Mouse (Mus musculus): ENCODE measurements around the gene Impdh1. TPM values are rescaled to one million over a fixed set of nuclear protein-coding genes. Genes with fewer than 3 reads are reported as not detected.

The Impdh1 gene
- 15.0 and 15.6 TPM in 2 replicates for polyA plus RNA-seq (2012; rRNA removed)

DNA sequence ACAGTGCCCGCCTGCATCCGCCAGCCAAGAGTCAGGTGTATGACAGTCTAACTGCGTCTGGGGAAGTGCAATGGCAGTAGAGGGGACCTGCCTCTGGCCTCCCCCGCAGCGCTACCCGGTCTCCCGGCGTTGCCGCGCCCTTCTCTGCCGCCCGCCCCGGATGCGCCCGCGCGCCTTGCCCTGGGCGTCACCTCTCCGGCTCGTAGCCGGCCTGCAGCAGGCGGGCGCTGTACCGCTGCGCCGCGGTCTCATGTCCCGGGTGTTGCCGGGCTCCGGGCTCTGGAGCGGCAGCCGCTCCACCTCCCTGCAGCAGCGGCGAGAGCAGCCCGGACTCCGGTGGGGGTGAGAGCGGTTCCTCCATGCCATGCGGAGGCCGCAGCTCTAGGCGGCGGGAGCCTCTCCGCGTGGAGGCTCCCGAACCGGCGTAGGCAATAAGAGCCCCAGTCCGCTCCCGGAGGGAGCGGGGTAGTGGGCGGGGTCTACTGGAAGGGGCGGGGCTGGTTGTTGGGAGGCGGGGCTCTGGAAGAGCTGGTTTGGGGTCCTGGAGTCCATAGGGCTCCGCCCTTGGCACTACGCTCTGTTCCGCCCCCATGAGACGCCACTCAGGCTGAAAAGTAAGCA, at the start of gene Impdh1:
TSS of gene Impdh1 (minus strand) at position 484 of the 621 bp plus-strand sequence.
- H3K27me3 ChIP-seq (ENCODE audit: control insufficient read depth, insufficient read depth, low read length), result no peaks in the 10 kb centered on the region
- TF ChIP-seq CTCF (IDR thresholded peaks at IDR 0.05; ENCODE audit: extremely low read depth, insufficient read length, insufficient replicate concordance, low read depth, low read length) (no peak), POLR2A (IDR thresholded peaks at IDR 0.05; ENCODE audit: low read depth, low read length) (no peak)
- H3K4me3 ChIP-seq (ENCODE audit: low read depth, low read length), result peak within 1 kb of the TSS; percentile 74
- no peaks in the 10 kb centered on the region for H3K36me3 ChIP-seq (ENCODE audit: control insufficient read depth, insufficient read depth, low read length)
- no peak within 1 kb of the TSS for H3K27ac ChIP-seq (ENCODE audit: insufficient read depth, low read depth, low read length)
- WGBS, result under 1% methylated on average over 56 of the region's 56 CpGs
- H3K4me1 ChIP-seq (ENCODE audit: control insufficient read depth, insufficient read depth, insufficient read length, low read length), result peaks cover 8% of the 10 kb centered on the region

- H3K4me1 ChIP-seq (ENCODE audit: control insufficient read depth, insufficient read depth, insufficient read length, low read length), result no peaks in the 10 kb centered on the region
- no peaks in the 10 kb centered on the region for H3K36me3 ChIP-seq (ENCODE audit: control insufficient read depth, insufficient read depth, low read length)
- 68% methylated on average over 3 of the region's 3 CpGs for WGBS
- no peaks in the 10 kb centered on the region for H3K27me3 ChIP-seq (ENCODE audit: control insufficient read depth, insufficient read depth, low read length)
- H3K4me3 ChIP-seq (ENCODE audit: low read depth, low read length), result no peak overlapping the region
- no peak overlapping the region for H3K27ac ChIP-seq (ENCODE audit: insufficient read depth, low read depth, low read length)
- TF ChIP-seq CTCF (IDR thresholded peaks at IDR 0.05; ENCODE audit: extremely low read depth, insufficient read length, insufficient replicate concordance, low read depth, low read length), result no peak
- no peak for TF ChIP-seq POLR2A (IDR thresholded peaks at IDR 0.05; ENCODE audit: low read depth, low read length)
Measured at GRCm38 (mm10) chr6:29264456-29264781, 48.3 kb upstream of the Impdh1 start.

GRCm38 (mm10) chr6:29263650-29264455, 47.7 kb upstream of the Impdh1 start:
- Histone ChIP-seq H3K36me3 (ENCODE audit: control insufficient read depth, insufficient read depth, low read length) (no peaks in the 10 kb centered on the region), H3K4me3 (ENCODE audit: low read depth, low read length) (no peak overlapping the region), H3K27me3 (ENCODE audit: control insufficient read depth, insufficient read depth, low read length) (no peaks in the 10 kb centered on the region), H3K27ac (ENCODE audit: insufficient read depth, low read depth, low read length) (no peak overlapping the region), H3K4me1 (ENCODE audit: control insufficient read depth, insufficient read depth, insufficient read length, low read length) (no peaks in the 10 kb centered on the region)
- TF ChIP-seq CTCF (IDR thresholded peaks at IDR 0.05; ENCODE audit: extremely low read depth, insufficient read length, insufficient replicate concordance, low read depth, low read length), result no peak
- no peak for TF ChIP-seq POLR2A (IDR thresholded peaks at IDR 0.05; ENCODE audit: low read depth, low read length)
- whole genome bisulfite sequencing, result 66% methylated on average over 6 of the region's 6 CpGs

GRCm38 (mm10) chr6:29261831-29262230, 45.7 kb upstream of the Impdh1 start:
- WGBS, result 74% methylated on average over 5 of the region's 5 CpGs
- Histone ChIP-seq H3K4me3 (ENCODE audit: low read depth, low read length) (no peak overlapping the region), H3K27me3 (ENCODE audit: control insufficient read depth, insufficient read depth, low read length) (no peaks in the 10 kb centered on the region), H3K27ac (ENCODE audit: insufficient read depth, low read depth, low read length) (no peak overlapping the region), H3K4me1 (ENCODE audit: control insufficient read depth, insufficient read depth, insufficient read length, low read length) (no peaks in the 10 kb centered on the region), H3K36me3 (ENCODE audit: control insufficient read depth, insufficient read depth, low read length) (no peaks in the 10 kb centered on the region)
- no peak for TF ChIP-seq POLR2A (IDR thresholded peaks at IDR 0.05; ENCODE audit: low read depth, low read length)
- TF ChIP-seq CTCF (IDR thresholded peaks at IDR 0.05; ENCODE audit: extremely low read depth, insufficient read length, insufficient replicate concordance, low read depth, low read length), result no peak

- no peaks in the 10 kb centered on the region for H3K27me3 ChIP-seq (ENCODE audit: control insufficient read depth, insufficient read depth, low read length)
- 63% methylated on average over 1 of the region's 1 CpGs for WGBS
- no peaks in the 10 kb centered on the region for H3K36me3 ChIP-seq (ENCODE audit: control insufficient read depth, insufficient read depth, low read length)
- no peak overlapping the region for H3K4me3 ChIP-seq (ENCODE audit: low read depth, low read length)
- H3K27ac ChIP-seq (ENCODE audit: insufficient read depth, low read depth, low read length), result no peak overlapping the region
- H3K4me1 ChIP-seq (ENCODE audit: control insufficient read depth, insufficient read depth, insufficient read length, low read length), result no peaks in the 10 kb centered on the region
- no peak for TF ChIP-seq CTCF (IDR thresholded peaks at IDR 0.05; ENCODE audit: extremely low read depth, insufficient read length, insufficient replicate concordance, low read depth, low read length)
- TF ChIP-seq POLR2A (IDR thresholded peaks at IDR 0.05; ENCODE audit: low read depth, low read length), result no peak
Measured at GRCm38 (mm10) chr6:29259418-29259817, 43.3 kb upstream of the Impdh1 start.

DNA sequence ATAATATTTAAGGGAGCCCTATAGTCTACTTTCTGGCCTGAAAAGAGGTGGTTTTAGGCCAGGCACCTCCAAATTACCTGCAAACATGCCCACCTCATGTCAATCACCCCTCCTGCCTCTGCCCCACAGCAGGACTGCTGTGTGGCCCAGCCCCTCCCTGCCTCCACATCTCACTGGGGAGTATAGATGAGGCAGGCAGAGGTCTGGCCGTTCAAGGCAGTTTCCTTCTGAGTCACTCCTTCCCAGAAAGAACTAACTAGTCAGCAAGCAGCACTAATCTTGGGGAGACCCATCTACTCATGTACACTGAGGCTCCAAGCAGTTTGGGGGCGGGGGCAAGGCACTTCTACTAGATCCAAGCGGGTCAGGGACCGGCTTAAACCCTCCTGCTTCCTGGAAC, 30.9 kb upstream of the Impdh1 start:
- H3K36me3 ChIP-seq (ENCODE audit: control insufficient read depth, insufficient read depth, low read length), result no peaks in the 10 kb centered on the region
- no peaks in the 10 kb centered on the region for H3K27me3 ChIP-seq (ENCODE audit: control insufficient read depth, insufficient read depth, low read length)
- no peak overlapping the region for H3K4me3 ChIP-seq (ENCODE audit: low read depth, low read length)
- no peak overlapping the region for H3K27ac ChIP-seq (ENCODE audit: insufficient read depth, low read depth, low read length)
- 36% methylated on average over 4 of the region's 4 CpGs for WGBS
- TF ChIP-seq POLR2A (IDR thresholded peaks at IDR 0.05; ENCODE audit: low read depth, low read length) (no peak), CTCF (IDR thresholded peaks at IDR 0.05; ENCODE audit: extremely low read depth, insufficient read length, insufficient replicate concordance, low read depth, low read length) (no peak)
- no peaks in the 10 kb centered on the region for H3K4me1 ChIP-seq (ENCODE audit: control insufficient read depth, insufficient read depth, insufficient read length, low read length)

GRCm38 (mm10) chr6:29246585-29246984, 30.4 kb upstream of the Impdh1 start:
- H3K36me3 ChIP-seq (ENCODE audit: control insufficient read depth, insufficient read depth, low read length), result no peaks in the 10 kb centered on the region
- H3K27ac ChIP-seq (ENCODE audit: insufficient read depth, low read depth, low read length), result no peak overlapping the region
- no peaks in the 10 kb centered on the region for H3K4me1 ChIP-seq (ENCODE audit: control insufficient read depth, insufficient read depth, insufficient read length, low read length)
- TF ChIP-seq CTCF (IDR thresholded peaks at IDR 0.05; ENCODE audit: extremely low read depth, insufficient read length, insufficient replicate concordance, low read depth, low read length), result no peak
- TF ChIP-seq POLR2A (IDR thresholded peaks at IDR 0.05; ENCODE audit: low read depth, low read length), result no peak
- 44% methylated on average over 5 of the region's 5 CpGs for WGBS
- H3K4me3 ChIP-seq (ENCODE audit: low read depth, low read length), result no peak overlapping the region
- no peaks in the 10 kb centered on the region for H3K27me3 ChIP-seq (ENCODE audit: control insufficient read depth, insufficient read depth, low read length)

Measured in small intestine, adult 2 months (tissue).